Mouse (Mus musculus): ENCODE results near the gene Baz2b. TPM values are rescaled to one million over a fixed set of nuclear protein-coding genes. Genes with fewer than 3 reads are reported as not detected.
A peak's percentile ranks its signal among the peaks of the same experiment; 100 is the strongest.
"Not testable (repeated sequence)": the region's sequence is repeated elsewhere in the genome, so short reads cannot be mapped to it uniquely, and the experiment has no call there.

Gene Baz2b
- polyA plus RNA-seq, 1 experiment from 2014 or later = 33.8 TPM

DNA sequence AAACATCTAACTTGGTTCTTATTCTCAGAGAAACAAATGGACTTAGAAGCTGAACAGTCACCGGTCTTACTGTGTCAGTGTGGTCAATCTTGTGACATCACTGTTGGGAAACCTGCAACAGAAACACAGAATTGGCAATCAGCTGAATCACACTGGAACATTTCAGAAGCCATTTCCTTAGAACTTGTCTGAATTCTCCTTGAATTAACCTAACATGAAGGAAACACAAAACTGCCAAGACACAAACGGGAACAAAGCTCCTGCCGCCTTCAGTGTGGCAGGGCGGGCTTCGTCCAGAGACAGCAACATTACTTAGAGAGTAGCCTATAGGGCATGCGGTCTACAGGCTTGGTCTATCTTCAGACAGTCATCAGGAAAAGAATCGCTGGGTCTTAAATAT, 132.8 kb downstream of the Baz2b start:
- no peak for ATAC-seq
- 64% methylated on average over 7 of the region's 7 CpGs for WGBS

DNA sequence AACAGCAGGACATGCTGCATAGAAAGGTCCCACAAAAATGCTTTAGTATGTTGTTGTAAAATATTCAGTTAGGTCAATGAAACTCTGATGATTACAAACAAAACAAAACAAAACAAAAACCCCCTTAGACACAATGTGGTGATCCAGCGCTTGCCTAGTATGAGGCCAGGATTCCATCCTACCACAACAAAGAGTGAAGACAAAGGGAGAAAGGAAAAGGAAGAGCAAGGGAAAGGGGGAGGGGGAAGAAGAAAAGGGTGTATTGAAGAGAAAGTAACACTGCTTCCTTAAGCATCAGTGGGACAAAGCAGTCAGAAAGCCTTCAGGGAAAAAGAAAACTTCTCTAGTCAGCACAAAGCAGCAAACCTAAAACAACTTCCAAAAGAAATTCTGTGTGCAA, 133.6 kb downstream of the Baz2b start:
- H3K27ac ChIP-seq (ENCODE audit: low read depth, low read length) = no peak overlapping the region
- no peak overlapping the region for H3K4me2 ChIP-seq (replicated peaks; ENCODE audit: low read depth)
- H3K4me1 ChIP-seq (replicated peaks; ENCODE audit: control insufficient read depth, insufficient read depth, low read length) = no peaks in the 10 kb centered on the region
- no peaks in the 10 kb centered on the region for H3K9me3 ChIP-seq (ENCODE audit: control insufficient read depth)
- no peaks in the 10 kb centered on the region for H3K36me3 ChIP-seq (ENCODE audit: control insufficient read depth, insufficient read depth)
- no peak for ATAC-seq
- no peaks in the 10 kb centered on the region for H3K27me3 ChIP-seq (replicated peaks; ENCODE audit: control insufficient read depth, insufficient read depth, low read length)
- H3K9ac ChIP-seq (ENCODE audit: low read depth, low read length) = no peak overlapping the region
- WGBS = 74% methylated on average over 1 of the region's 1 CpGs
- no peak for TF ChIP-seq CTCF (IDR thresholded peaks at IDR 0.05; ENCODE audit: low read depth)
- no peak overlapping the region for H3K4me3 ChIP-seq (ENCODE audit: low read depth, low read length)

More for the DNA sequence above, 132.8 kb downstream of the Baz2b start:
- Histone ChIP-seq H3K9ac (ENCODE audit: low read depth, low read length) (no peak overlapping the region), H3K27ac (ENCODE audit: low read depth, low read length) (no peak overlapping the region), H3K9me3 (ENCODE audit: control insufficient read depth) (no peaks in the 10 kb centered on the region), H3K27me3 (replicated peaks; ENCODE audit: control insufficient read depth, insufficient read depth, low read length) (no peaks in the 10 kb centered on the region), H3K36me3 (ENCODE audit: control insufficient read depth, insufficient read depth) (no peaks in the 10 kb centered on the region), H3K4me2 (replicated peaks; ENCODE audit: low read depth) (no peak overlapping the region), H3K4me1 (replicated peaks; ENCODE audit: control insufficient read depth, insufficient read depth, low read length) (no peaks in the 10 kb centered on the region), H3K4me3 (ENCODE audit: low read depth, low read length) (no peak overlapping the region)
- TF ChIP-seq CTCF (IDR thresholded peaks at IDR 0.05; ENCODE audit: low read depth) = no peak

DNA sequence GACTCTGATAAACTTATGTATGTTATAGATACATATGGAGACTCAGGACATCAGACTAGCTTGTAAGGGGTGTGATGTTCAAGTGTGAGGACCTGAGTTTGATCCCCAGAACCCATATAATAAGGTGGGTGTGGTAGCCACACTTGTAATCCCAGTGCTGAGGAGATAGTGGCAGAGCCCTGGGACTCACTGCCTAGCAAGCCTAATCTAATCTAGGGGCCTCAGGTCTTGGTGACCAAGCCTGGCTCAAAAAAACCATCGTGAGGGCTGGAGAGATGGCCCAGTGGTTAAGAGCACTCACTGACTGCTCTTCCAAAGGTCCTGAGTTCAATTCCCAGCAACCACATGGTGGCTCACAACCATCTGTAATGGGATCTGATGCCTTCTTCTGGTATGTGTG, 135.8 kb downstream of the Baz2b start:
- not testable (repeated sequence) for H3K4me2 ChIP-seq (replicated peaks; ENCODE audit: low read depth); H3K27ac ChIP-seq (ENCODE audit: low read depth, low read length); H3K9ac ChIP-seq (ENCODE audit: low read depth, low read length); H3K4me1 ChIP-seq (replicated peaks; ENCODE audit: control insufficient read depth, insufficient read depth, low read length); H3K36me3 ChIP-seq (ENCODE audit: control insufficient read depth, insufficient read depth); H3K27me3 ChIP-seq (replicated peaks; ENCODE audit: control insufficient read depth, insufficient read depth, low read length); ATAC-seq; H3K4me3 ChIP-seq (ENCODE audit: low read depth, low read length); H3K9me3 ChIP-seq (ENCODE audit: control insufficient read depth)
- WGBS = 72% methylated on average over 1 of the region's 1 CpGs

DNA sequence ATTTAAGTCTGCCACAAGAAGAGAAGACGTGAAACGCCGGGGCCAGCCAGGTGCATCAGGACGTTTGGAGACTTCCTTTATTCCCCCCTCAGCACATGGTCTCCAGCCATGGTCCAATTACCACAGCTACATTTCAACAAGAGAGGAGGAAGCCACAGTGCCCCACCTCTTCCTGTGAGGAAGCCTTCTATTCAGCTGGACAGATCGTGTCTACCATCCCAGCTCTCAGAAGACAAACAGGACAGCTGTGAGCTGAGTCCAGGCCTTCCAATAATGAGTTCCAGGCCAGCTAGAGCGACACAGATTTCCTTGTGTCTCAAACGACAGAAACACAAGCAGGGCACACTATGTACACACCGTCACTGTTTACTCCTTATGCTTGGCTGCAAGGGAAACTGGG, 137.8 kb downstream of the Baz2b start:
- no peaks in the 10 kb centered on the region for H3K4me1 ChIP-seq (replicated peaks; ENCODE audit: control insufficient read depth, insufficient read depth, low read length)
- 62% methylated on average over 8 of the region's 8 CpGs for WGBS
- H3K4me2 ChIP-seq (replicated peaks; ENCODE audit: low read depth) = no peak overlapping the region
- TF ChIP-seq CTCF (IDR thresholded peaks at IDR 0.05; ENCODE audit: low read depth) = no peak
- no peak overlapping the region for H3K27ac ChIP-seq (ENCODE audit: low read depth, low read length)
- H3K4me3 ChIP-seq (ENCODE audit: low read depth, low read length) = no peak overlapping the region
- no peaks in the 10 kb centered on the region for H3K36me3 ChIP-seq (ENCODE audit: control insufficient read depth, insufficient read depth)
- no peaks in the 10 kb centered on the region for H3K9me3 ChIP-seq (ENCODE audit: control insufficient read depth)
- no peaks in the 10 kb centered on the region for H3K27me3 ChIP-seq (replicated peaks; ENCODE audit: control insufficient read depth, insufficient read depth, low read length)
- ATAC-seq = no peak
- H3K9ac ChIP-seq (ENCODE audit: low read depth, low read length) = no peak overlapping the region

DNA sequence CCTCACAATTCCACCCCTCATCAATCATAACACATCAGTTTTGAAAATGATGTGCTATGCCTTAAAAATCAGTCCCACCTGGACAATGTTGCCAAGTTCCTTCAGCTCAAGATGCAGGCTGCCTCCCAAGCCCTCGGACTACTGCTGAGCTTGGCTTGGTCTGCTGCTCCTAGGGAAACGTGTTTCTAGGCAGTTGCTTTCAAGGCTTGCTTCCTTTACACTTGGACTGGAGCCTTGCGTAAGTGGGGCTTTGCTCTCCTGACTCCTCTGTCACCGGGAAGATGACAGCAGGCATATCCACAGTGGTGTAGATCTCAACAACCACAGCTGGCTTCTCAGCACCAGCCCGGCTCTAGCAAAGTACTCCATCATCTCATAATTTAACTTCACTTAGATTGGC, 138.7 kb downstream of the Baz2b start:
- 72% methylated on average over 5 of the region's 5 CpGs for WGBS
- Histone ChIP-seq H3K4me1 (replicated peaks; ENCODE audit: control insufficient read depth, insufficient read depth, low read length) (no peaks in the 10 kb centered on the region), H3K27ac (ENCODE audit: low read depth, low read length) (no peak overlapping the region), H3K9ac (ENCODE audit: low read depth, low read length) (no peak overlapping the region), H3K27me3 (replicated peaks; ENCODE audit: control insufficient read depth, insufficient read depth, low read length) (no peaks in the 10 kb centered on the region), H3K4me2 (replicated peaks; ENCODE audit: low read depth) (no peak overlapping the region), H3K9me3 (ENCODE audit: control insufficient read depth) (no peaks in the 10 kb centered on the region), H3K4me3 (ENCODE audit: low read depth, low read length) (no peak overlapping the region), H3K36me3 (ENCODE audit: control insufficient read depth, insufficient read depth) (no peaks in the 10 kb centered on the region)
- no peak for TF ChIP-seq CTCF (IDR thresholded peaks at IDR 0.05; ENCODE audit: low read depth)
- no peak for ATAC-seq

DNA sequence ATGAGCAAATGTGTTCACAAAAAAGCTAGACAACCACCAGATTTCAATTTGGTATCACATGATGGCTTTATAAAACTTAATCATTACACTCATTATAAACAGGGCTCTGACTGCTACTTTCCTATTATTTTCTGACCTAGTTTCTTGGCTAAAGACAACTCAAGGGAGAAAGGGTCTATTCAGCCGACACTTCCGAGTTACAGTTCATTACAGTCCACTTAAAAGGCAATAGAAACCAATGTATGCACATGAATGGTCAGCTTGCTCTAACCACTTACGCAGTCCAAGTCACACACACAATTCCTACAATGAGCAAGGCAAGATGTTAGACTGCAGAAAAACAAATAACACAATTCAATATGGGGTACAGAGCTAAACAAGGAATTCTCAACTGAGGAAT, 141.2 kb downstream of the Baz2b start:
- H3K9me3 ChIP-seq (ENCODE audit: control insufficient read depth) = no peaks in the 10 kb centered on the region

DNA sequence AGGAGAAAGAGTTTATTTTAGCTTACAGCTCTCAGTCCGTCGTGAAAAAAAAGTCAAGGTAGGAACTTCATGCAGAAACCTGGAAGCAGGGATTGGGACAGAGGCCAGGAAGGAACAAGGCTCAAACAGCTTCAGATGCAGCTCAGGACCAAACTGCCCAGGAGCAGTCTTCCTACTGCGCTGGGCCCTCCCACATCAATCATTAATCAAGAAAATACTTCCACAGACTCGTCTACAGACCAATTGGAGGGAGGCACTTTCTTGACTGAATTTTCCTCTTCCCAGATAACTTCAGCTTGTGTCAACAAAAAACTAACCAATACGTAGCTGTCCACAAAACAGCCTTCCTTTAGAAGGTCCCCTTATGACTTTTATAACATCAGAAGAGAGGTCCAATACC, 144.2 kb downstream of the Baz2b start:
- 40% methylated on average over 5 of the region's 5 CpGs for WGBS
- peak overlapping the region; percentile 21; the same call in 1 of the 2 replicates for H3K4me2 ChIP-seq (replicated peaks; ENCODE audit: low read depth)

More for the DNA sequence above, 141.2 kb downstream of the Baz2b start:
- Histone ChIP-seq H3K27me3 (replicated peaks; ENCODE audit: control insufficient read depth, insufficient read depth, low read length) (no peaks in the 10 kb centered on the region), H3K4me2 (replicated peaks; ENCODE audit: low read depth) (no peak overlapping the region), H3K27ac (ENCODE audit: low read depth, low read length) (no peak overlapping the region), H3K4me1 (replicated peaks; ENCODE audit: control insufficient read depth, insufficient read depth, low read length) (no peaks in the 10 kb centered on the region), H3K4me3 (ENCODE audit: low read depth, low read length) (no peak overlapping the region), H3K36me3 (ENCODE audit: control insufficient read depth, insufficient read depth) (peaks cover 3% of the 10 kb centered on the region; the same call in 1 of the 2 replicates), H3K9ac (ENCODE audit: low read depth, low read length) (no peak overlapping the region)
- no peak for TF ChIP-seq CTCF (IDR thresholded peaks at IDR 0.05; ENCODE audit: low read depth)
- ATAC-seq = no peak
- WGBS = 91% methylated on average over 3 of the region's 3 CpGs

More for the DNA sequence above, 144.2 kb downstream of the Baz2b start:
- Histone ChIP-seq H3K27me3 (replicated peaks; ENCODE audit: control insufficient read depth, insufficient read depth, low read length) (no peaks in the 10 kb centered on the region), H3K4me1 (replicated peaks; ENCODE audit: control insufficient read depth, insufficient read depth, low read length) (no peaks in the 10 kb centered on the region), H3K27ac (ENCODE audit: low read depth, low read length) (no peak overlapping the region), H3K36me3 (ENCODE audit: control insufficient read depth, insufficient read depth) (peaks cover 3% of the 10 kb centered on the region; the same call in 1 of the 2 replicates), H3K9me3 (ENCODE audit: control insufficient read depth) (no peaks in the 10 kb centered on the region), H3K9ac (ENCODE audit: low read depth, low read length) (no peak overlapping the region), H3K4me3 (ENCODE audit: low read depth, low read length) (no peak overlapping the region)
- peak; percentile 80 for ATAC-seq
- no peak for TF ChIP-seq CTCF (IDR thresholded peaks at IDR 0.05; ENCODE audit: low read depth)
